Mouse (Mus musculus): Measurements from ENCODE around the gene Cyb5r4. TPM values are rescaled to one million over a fixed set of nuclear protein-coding genes. Genes with fewer than 3 reads are reported as not detected.

Cyb5r4 gene
- polyA plus RNA-seq, 1 experiment: not detected

GRCm38 (mm10) chr9:86985105-86985504 is 36.7 kb upstream of the Cyb5r4 start:
- no peak overlapping the region for H3K4me3 ChIP-seq (ENCODE audit: insufficient read depth, low read depth, low read length)
- TF ChIP-seq CTCF (IDR thresholded peaks at IDR 0.05; ENCODE audit: insufficient read depth, low read depth, low read length): no peak
- peaks cover 7% of the 10 kb centered on the region for H3K4me1 ChIP-seq (ENCODE audit: control insufficient read depth, insufficient read depth, low read length)
- H3K27ac ChIP-seq (ENCODE audit: insufficient read depth, low read depth, low read length): no peak overlapping the region
- 56% methylated on average over 6 of the region's 6 CpGs for WGBS

GRCm38 (mm10) chr9:86986703-86987296 is 35.0 kb upstream of the Cyb5r4 start:
- no peak overlapping the region for H3K27ac ChIP-seq (ENCODE audit: insufficient read depth, low read depth, low read length)
- no peak overlapping the region for H3K4me3 ChIP-seq (ENCODE audit: insufficient read depth, low read depth, low read length)
- peaks cover 3% of the 10 kb centered on the region for H3K4me1 ChIP-seq (ENCODE audit: control insufficient read depth, insufficient read depth, low read length)
- no peak for TF ChIP-seq POLR2A (IDR thresholded peaks at IDR 0.05; ENCODE audit: insufficient read depth, low read depth, low read length)
- no peak for TF ChIP-seq CTCF (IDR thresholded peaks at IDR 0.05; ENCODE audit: insufficient read depth, low read depth, low read length)
- 65% methylated on average over 7 of the region's 7 CpGs for WGBS

- no peak for TF ChIP-seq CTCF (IDR thresholded peaks at IDR 0.05; ENCODE audit: insufficient read depth, low read depth, low read length)
- no peak for TF ChIP-seq POLR2A (IDR thresholded peaks at IDR 0.05; ENCODE audit: insufficient read depth, low read depth, low read length)
- no peak overlapping the region for H3K27ac ChIP-seq (ENCODE audit: insufficient read depth, low read depth, low read length)
- peaks cover 3% of the 10 kb centered on the region; the same call in 1 of the 2 replicates for H3K4me1 ChIP-seq (ENCODE audit: control insufficient read depth, insufficient read depth, low read length)
- no peak overlapping the region for H3K4me3 ChIP-seq (ENCODE audit: insufficient read depth, low read depth, low read length)
These were observed 32.0 kb upstream of the Cyb5r4 start for GRCm38 (mm10) chr9:86989822-86990221.

DNA sequence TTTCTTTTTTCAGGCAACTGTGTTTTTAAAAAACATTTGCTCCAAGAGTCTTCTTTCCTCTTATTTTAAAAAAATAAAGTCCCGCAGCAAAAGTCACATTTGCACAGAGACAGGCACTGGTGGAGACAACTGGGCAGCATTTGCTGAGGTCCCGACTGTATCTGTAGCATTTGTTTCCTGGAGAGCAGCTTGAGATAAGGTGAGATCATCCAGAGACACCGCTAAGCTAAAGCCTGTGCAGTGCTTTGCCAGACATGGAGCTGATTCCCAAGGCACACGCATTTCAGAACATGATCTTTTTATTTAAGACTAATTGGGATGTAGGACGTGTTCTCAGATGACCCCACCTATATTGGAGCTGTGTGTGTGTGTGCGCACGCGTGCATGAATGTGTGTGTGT is 30.1 kb upstream of the Cyb5r4 start:
- no peak for TF ChIP-seq POLR2A (IDR thresholded peaks at IDR 0.05; ENCODE audit: insufficient read depth, low read depth, low read length)
- TF ChIP-seq CTCF (IDR thresholded peaks at IDR 0.05; ENCODE audit: insufficient read depth, low read depth, low read length): no peak
- H3K27ac ChIP-seq (ENCODE audit: insufficient read depth, low read depth, low read length): no peak overlapping the region
- WGBS: 84% methylated on average over 8 of the region's 8 CpGs
- H3K4me3 ChIP-seq (ENCODE audit: insufficient read depth, low read depth, low read length): no peak overlapping the region
- H3K4me1 ChIP-seq (ENCODE audit: control insufficient read depth, insufficient read depth, low read length): peaks cover 3% of the 10 kb centered on the region; the same call in 1 of the 2 replicates

- TF ChIP-seq POLR2A (IDR thresholded peaks at IDR 0.05; ENCODE audit: insufficient read depth, low read depth, low read length) (no peak), CTCF (IDR thresholded peaks at IDR 0.05; ENCODE audit: insufficient read depth, low read depth, low read length) (no peak)
- 68% methylated on average over 3 of the region's 3 CpGs for WGBS
- Histone ChIP-seq H3K4me1 (ENCODE audit: control insufficient read depth, insufficient read depth, low read length) (peaks cover 8% of the 10 kb centered on the region; the same call in 1 of the 2 replicates), H3K4me3 (ENCODE audit: insufficient read depth, low read depth, low read length) (no peak overlapping the region), H3K27ac (ENCODE audit: insufficient read depth, low read depth, low read length) (peak overlapping the region; percentile 64)
These were observed 24.6 kb upstream of the Cyb5r4 start for GRCm38 (mm10) chr9:86997046-86997691.

DNA sequence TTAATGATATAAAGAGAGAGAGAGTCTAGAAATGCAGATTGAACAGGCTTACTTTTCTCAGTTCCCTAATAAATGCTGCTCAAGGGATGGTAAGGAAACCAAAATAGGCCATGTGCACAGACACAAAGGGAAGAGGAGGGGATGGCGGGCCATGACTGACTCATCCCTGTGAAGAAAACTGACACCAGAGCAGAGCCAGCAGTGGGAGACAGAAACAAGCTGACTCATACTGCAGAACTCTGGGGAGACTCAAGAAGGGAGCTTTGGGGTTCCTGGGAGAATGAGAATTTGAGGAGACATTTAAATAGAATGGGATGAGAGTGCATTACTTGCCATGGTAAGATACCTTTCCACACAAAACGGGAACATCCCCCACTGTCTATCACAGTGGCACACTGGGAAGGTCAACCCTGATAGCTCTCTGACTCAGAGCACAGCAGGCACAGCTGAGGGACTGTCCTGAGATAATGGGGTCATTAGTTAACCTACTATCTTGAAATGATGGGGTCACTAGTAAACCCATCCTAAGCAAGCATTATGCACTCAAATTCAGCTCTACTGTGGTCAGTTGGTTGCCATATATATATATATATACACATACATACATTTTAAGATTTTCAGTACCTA is 21.7 kb upstream of the Cyb5r4 start:
- 29% methylated on average over 2 of the region's 2 CpGs for WGBS
- TF ChIP-seq POLR2A (IDR thresholded peaks at IDR 0.05; ENCODE audit: insufficient read depth, low read depth, low read length) (no peak), CTCF (IDR thresholded peaks at IDR 0.05; ENCODE audit: insufficient read depth, low read depth, low read length) (no peak)
- Histone ChIP-seq H3K4me1 (ENCODE audit: control insufficient read depth, insufficient read depth, low read length) (peaks cover 10% of the 10 kb centered on the region; the same call in 1 of the 2 replicates), H3K4me3 (ENCODE audit: insufficient read depth, low read depth, low read length) (no peak overlapping the region), H3K27ac (ENCODE audit: insufficient read depth, low read depth, low read length) (peak overlapping the region; percentile 98)

- H3K4me3 ChIP-seq (ENCODE audit: insufficient read depth, low read depth, low read length): no peak overlapping the region
- H3K27ac ChIP-seq (ENCODE audit: insufficient read depth, low read depth, low read length): no peak overlapping the region
- WGBS: 74% methylated on average over 6 of the region's 6 CpGs
- H3K4me1 ChIP-seq (ENCODE audit: control insufficient read depth, insufficient read depth, low read length): peaks cover 5% of the 10 kb centered on the region; the same call in 1 of the 2 replicates
- no peak for TF ChIP-seq CTCF (IDR thresholded peaks at IDR 0.05; ENCODE audit: insufficient read depth, low read depth, low read length)
- no peak for TF ChIP-seq POLR2A (IDR thresholded peaks at IDR 0.05; ENCODE audit: insufficient read depth, low read depth, low read length)
These were observed 16.9 kb upstream of the Cyb5r4 start for GRCm38 (mm10) chr9:87004701-87005434.

DNA sequence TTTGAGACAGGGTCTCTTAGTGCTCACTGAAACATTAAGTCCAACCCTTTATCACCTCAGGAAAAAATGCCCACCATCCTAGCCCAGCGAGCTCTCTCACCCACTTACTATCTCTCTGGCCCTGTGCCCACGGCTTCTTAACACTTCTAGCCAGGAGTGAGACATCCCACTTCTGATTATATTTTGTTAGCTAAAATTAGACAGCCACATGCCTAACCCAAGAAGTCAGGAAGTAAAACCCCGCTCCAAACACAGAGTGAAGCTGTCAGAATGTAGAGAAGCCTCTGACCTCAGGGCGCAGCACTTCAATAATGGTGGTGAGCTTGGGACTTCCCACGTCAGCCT is 16.4 kb upstream of the Cyb5r4 start:
- Histone ChIP-seq H3K4me3 (ENCODE audit: insufficient read depth, low read depth, low read length) (no peak overlapping the region), H3K4me1 (ENCODE audit: control insufficient read depth, insufficient read depth, low read length) (peaks cover 5% of the 10 kb centered on the region; the same call in 1 of the 2 replicates), H3K27ac (ENCODE audit: insufficient read depth, low read depth, low read length) (no peak overlapping the region)
- 56% methylated on average over 5 of the region's 5 CpGs for WGBS
- no peak for TF ChIP-seq POLR2A (IDR thresholded peaks at IDR 0.05; ENCODE audit: insufficient read depth, low read depth, low read length)
- TF ChIP-seq CTCF (IDR thresholded peaks at IDR 0.05; ENCODE audit: insufficient read depth, low read depth, low read length): no peak

- Histone ChIP-seq H3K4me1 (ENCODE audit: control insufficient read depth, insufficient read depth, low read length) (peaks cover 2% of the 10 kb centered on the region; the same call in 1 of the 2 replicates), H3K4me3 (ENCODE audit: insufficient read depth, low read depth, low read length) (no peak overlapping the region), H3K27ac (ENCODE audit: insufficient read depth, low read depth, low read length) (no peak overlapping the region)
- 55% methylated on average over 6 of the region's 6 CpGs for WGBS
- no peak for TF ChIP-seq CTCF (IDR thresholded peaks at IDR 0.05; ENCODE audit: insufficient read depth, low read depth, low read length)
- no peak for TF ChIP-seq POLR2A (IDR thresholded peaks at IDR 0.05; ENCODE audit: insufficient read depth, low read depth, low read length)
These were observed 13.3 kb upstream of the Cyb5r4 start for GRCm38 (mm10) chr9:87008507-87008906.

Data from olfactory bulb, adult 2 months (tissue).